Mouse (Mus musculus): Measurements from ENCODE around the gene Efnb3. TPM values are rescaled to one million over a fixed set of nuclear protein-coding genes. Genes with fewer than 3 reads are reported as not detected.

Efnb3 gene
- polyA plus RNA-seq, 1 experiment from 2014 or later: 84.6 TPM

GRCm38 (mm10) chr11:69581147-69581688, 21.2 kb upstream of the Efnb3 start:
- no peaks in the 10 kb centered on the region for H3K27me3 ChIP-seq
- peak overlapping the region; percentile 87 for H3K4me2 ChIP-seq (replicated peaks)
- peak overlapping the region; percentile 82 for H3K9ac ChIP-seq (replicated peaks)
- peak overlapping the region; percentile 94 for H3K27ac ChIP-seq (replicated peaks)
- no peaks in the 10 kb centered on the region for H3K36me3 ChIP-seq
- peak overlapping the region; percentile 82 for H3K4me3 ChIP-seq
- H3K9me3 ChIP-seq: no peaks in the 10 kb centered on the region
- peak; percentile 84 for ATAC-seq (ENCODE audit: low FRiP score, low read depth)
- peaks cover 39% of the 10 kb centered on the region for H3K4me1 ChIP-seq
- under 1% methylated on average over 36 of the region's 36 CpGs for WGBS

- Histone ChIP-seq H3K9ac (replicated peaks) (peak overlapping the region; percentile 82), H3K36me3 (no peaks in the 10 kb centered on the region; the same call in none of the 2 replicates), H3K4me3 (peak overlapping the region; percentile 82), H3K4me2 (replicated peaks) (peak overlapping the region; percentile 87), H3K27ac (replicated peaks) (peak overlapping the region; percentile 94), H3K4me1 (peaks cover 42% of the 10 kb centered on the region), H3K27me3 (no peaks in the 10 kb centered on the region), H3K9me3 (no peaks in the 10 kb centered on the region)
- under 1% methylated on average over 25 of the region's 25 CpGs for WGBS
- peak; percentile 8; the same call in 1 of the 2 replicates for ATAC-seq (ENCODE audit: low FRiP score, low read depth)
Measured at GRCm38 (mm10) chr11:69580572-69581146, 20.7 kb upstream of the Efnb3 start.

GRCm38 (mm10) chr11:69580091-69580514, 20.1 kb upstream of the Efnb3 start, which contains the start of the genes Wrap53 and Trp53:
Gene Wrap53, minus strand, starts transcription at chr11:69580255.
Gene Trp53, plus strand, starts transcription at chr11:69580359.
- peak; percentile 60 for ATAC-seq (ENCODE audit: low FRiP score, low read depth)
- peak within 1 kb of the TSS; percentile 82 for H3K9ac ChIP-seq (replicated peaks)
- H3K4me3 ChIP-seq: peak within 1 kb of the TSS; percentile 82
- no peaks in the 10 kb centered on the region for H3K27me3 ChIP-seq
- peaks cover 3% of the 10 kb centered on the region for H3K36me3 ChIP-seq
- H3K9me3 ChIP-seq: no peaks in the 10 kb centered on the region
- peak within 1 kb of the TSS; percentile 87 for H3K4me2 ChIP-seq (replicated peaks)
- peak within 1 kb of the TSS; percentile 94 for H3K27ac ChIP-seq (replicated peaks)
- H3K4me1 ChIP-seq: peaks cover 47% of the 10 kb centered on the region
- 0% methylated on average over 13 of the region's 13 CpGs for WGBS

DNA sequence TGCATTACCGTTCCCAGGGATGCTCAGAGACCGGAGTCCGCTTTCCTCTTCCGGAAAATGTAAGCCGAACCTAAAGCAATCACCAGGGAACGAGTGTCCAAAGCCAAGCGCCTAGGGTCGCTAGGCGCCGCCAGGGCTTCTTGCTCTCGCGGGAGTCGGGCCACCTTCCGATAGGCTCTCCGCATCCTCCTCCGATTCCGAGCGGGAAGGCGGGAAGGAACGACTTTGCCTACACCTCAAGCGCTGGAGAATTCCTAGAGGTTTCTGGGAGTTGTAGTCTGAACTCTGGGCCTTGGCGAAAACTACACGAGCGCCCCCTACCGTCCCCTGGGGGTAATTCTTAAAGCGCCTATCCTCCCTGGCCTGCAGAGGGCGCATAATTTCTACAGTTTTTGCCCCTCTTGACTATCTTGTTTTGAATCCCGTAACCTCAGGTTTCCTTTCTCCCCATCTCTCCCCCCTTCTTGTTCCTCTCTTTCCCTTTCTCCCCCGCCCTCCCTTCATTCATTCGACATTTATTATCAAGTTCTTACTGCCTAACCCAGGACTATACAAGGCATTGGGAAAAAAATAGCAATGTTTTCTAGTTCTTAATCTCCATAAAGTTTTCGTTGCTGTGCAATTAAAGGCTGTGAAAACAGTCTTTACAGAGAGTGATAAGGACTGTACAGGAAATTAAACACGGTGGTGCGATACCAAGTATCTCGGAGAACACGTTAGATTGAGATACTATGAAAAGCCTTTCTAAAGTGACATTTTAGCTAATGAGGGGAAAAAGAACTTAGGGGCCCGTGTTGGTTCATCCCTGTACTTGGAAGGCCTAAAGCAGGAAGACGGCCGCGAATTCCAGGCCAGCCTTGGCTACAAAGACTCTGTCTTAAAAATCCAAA, 19.4 kb upstream of the Efnb3 start:
- peak; percentile 85 for ATAC-seq (ENCODE audit: low FRiP score, low read depth)
- Histone ChIP-seq H3K4me1 (peaks cover 43% of the 10 kb centered on the region), H3K9me3 (no peaks in the 10 kb centered on the region), H3K36me3 (peaks cover 6% of the 10 kb centered on the region), H3K27me3 (no peaks in the 10 kb centered on the region), H3K27ac (replicated peaks) (peak overlapping the region; percentile 94), H3K9ac (replicated peaks) (peak overlapping the region; percentile 82), H3K4me3 (peak overlapping the region; percentile 82), H3K4me2 (replicated peaks) (peak overlapping the region; percentile 87)
- WGBS: 2% methylated on average over 39 of the region's 39 CpGs

GRCm38 (mm10) chr11:69578301-69578700, 18.3 kb upstream of the Efnb3 start:
- H3K27me3 ChIP-seq: no peaks in the 10 kb centered on the region
- peak overlapping the region; percentile 82 for H3K4me3 ChIP-seq
- H3K9me3 ChIP-seq: no peaks in the 10 kb centered on the region
- ATAC-seq (ENCODE audit: low FRiP score, low read depth): no peak
- H3K9ac ChIP-seq (replicated peaks): peak overlapping the region; percentile 82
- no peak overlapping the region for H3K27ac ChIP-seq (replicated peaks)
- peaks cover 43% of the 10 kb centered on the region for H3K4me1 ChIP-seq
- H3K36me3 ChIP-seq: peaks cover 11% of the 10 kb centered on the region
- 16% methylated on average over 15 of the region's 15 CpGs for WGBS
- peak overlapping the region; percentile 87 for H3K4me2 ChIP-seq (replicated peaks)

- no peaks in the 10 kb centered on the region for H3K9me3 ChIP-seq
- peaks cover 30% of the 10 kb centered on the region for H3K36me3 ChIP-seq
- peaks cover 35% of the 10 kb centered on the region for H3K4me1 ChIP-seq
- H3K27me3 ChIP-seq: no peaks in the 10 kb centered on the region
- H3K27ac ChIP-seq (replicated peaks): no peak overlapping the region
- 76% methylated on average over 5 of the region's 5 CpGs for WGBS
- ATAC-seq (ENCODE audit: low FRiP score, low read depth): no peak
- H3K4me3 ChIP-seq: no peak overlapping the region
- no peak overlapping the region for H3K4me2 ChIP-seq (replicated peaks)
- H3K9ac ChIP-seq (replicated peaks): no peak overlapping the region
Measured at GRCm38 (mm10) chr11:69576307-69576706, 16.3 kb upstream of the Efnb3 start.

DNA sequence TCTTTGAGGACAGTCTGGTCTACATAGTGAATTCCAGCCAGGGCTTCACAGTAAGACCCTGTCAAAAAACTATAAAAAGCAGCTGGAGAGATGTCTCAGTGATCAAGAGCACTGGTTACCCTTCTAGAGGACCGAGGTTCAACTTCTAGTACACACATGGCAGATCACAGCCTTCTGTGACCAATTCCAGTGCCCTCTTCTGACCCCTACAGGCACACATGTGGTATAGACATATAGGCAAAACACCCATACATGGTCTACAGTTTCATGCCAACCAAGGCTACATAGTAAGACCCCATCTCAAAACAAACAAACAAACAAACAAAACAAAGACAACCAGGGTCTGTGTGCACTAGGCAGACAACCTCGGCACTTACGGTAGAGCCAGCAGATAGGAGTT, 15.2 kb upstream of the Efnb3 start:
- ATAC-seq (ENCODE audit: low FRiP score, low read depth): no peak
- 65% methylated on average over 3 of the region's 3 CpGs for WGBS

DNA sequence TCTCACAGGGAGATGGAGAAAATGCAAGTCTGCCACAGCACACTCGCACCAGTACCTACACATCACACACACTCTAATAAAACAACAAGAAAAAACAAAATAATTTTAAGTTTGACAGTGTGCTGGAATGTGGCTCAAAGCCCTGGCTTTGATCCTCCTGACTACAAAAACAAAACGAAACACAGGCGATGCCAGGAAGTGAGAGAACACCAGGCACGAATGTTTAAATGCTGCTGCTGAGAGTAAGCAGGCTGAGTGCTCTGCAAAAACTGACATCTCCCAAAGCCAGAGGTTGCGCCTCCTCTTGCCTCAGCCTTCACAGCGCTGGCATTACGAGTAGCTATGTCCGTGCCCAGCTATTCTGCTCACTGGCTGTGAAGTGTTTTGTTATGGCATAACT, 5.1 kb upstream of the Efnb3 start:
- peaks cover 46% of the 10 kb centered on the region for H3K36me3 ChIP-seq
- no peak overlapping the region for H3K9ac ChIP-seq (replicated peaks)
- WGBS: 82% methylated on average over 8 of the region's 8 CpGs
- no peak overlapping the region for H3K27ac ChIP-seq (replicated peaks)
- peaks cover 6% of the 10 kb centered on the region; the same call in 1 of the 2 replicates for H3K27me3 ChIP-seq
- H3K4me1 ChIP-seq: peaks cover 21% of the 10 kb centered on the region
- no peaks in the 10 kb centered on the region for H3K9me3 ChIP-seq
- no peak for ATAC-seq (ENCODE audit: low FRiP score, low read depth)
- H3K4me3 ChIP-seq: no peak overlapping the region
- no peak overlapping the region for H3K4me2 ChIP-seq (replicated peaks)

More for the DNA sequence above, 15.2 kb upstream of the Efnb3 start:
- no peak overlapping the region for H3K9ac ChIP-seq (replicated peaks)
- peaks cover 35% of the 10 kb centered on the region for H3K4me1 ChIP-seq
- peaks cover 40% of the 10 kb centered on the region for H3K36me3 ChIP-seq
- H3K27ac ChIP-seq (replicated peaks): no peak overlapping the region
- H3K9me3 ChIP-seq: no peaks in the 10 kb centered on the region
- H3K4me2 ChIP-seq (replicated peaks): no peak overlapping the region
- no peaks in the 10 kb centered on the region for H3K27me3 ChIP-seq
- H3K4me3 ChIP-seq: no peak overlapping the region

DNA sequence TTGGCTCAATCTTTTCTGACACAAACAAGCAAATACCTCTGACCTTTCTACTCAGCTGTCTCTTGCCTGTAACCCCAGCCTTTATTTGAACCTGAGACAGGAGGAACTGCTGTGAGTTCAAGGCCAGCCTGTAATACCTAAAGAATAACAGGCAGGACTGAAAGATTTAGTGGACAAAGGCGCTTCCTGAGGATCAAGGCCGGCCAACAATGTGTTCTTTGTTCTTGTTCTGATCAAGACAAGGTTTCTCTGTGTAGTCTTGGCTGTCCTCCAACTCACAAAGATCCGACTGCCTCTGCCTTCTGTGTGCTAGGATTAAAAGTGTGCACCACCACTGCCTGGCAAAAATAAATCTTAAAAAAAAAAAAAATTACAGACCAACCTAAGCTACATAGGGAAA, 4.4 kb upstream of the Efnb3 start:
- Histone ChIP-seq H3K9ac (replicated peaks) (no peak overlapping the region), H3K4me2 (replicated peaks) (no peak overlapping the region), H3K27ac (replicated peaks) (no peak overlapping the region), H3K4me3 (no peak overlapping the region), H3K4me1 (peaks cover 27% of the 10 kb centered on the region), H3K36me3 (peaks cover 39% of the 10 kb centered on the region), H3K9me3 (no peaks in the 10 kb centered on the region), H3K27me3 (peaks cover 6% of the 10 kb centered on the region; the same call in 1 of the 2 replicates)
- 45% methylated on average over 3 of the region's 3 CpGs for WGBS
- ATAC-seq (ENCODE audit: low FRiP score, low read depth): no peak

- Histone ChIP-seq H3K27me3 (peaks cover 6% of the 10 kb centered on the region; the same call in 1 of the 2 replicates), H3K9ac (replicated peaks) (no peak overlapping the region), H3K4me2 (replicated peaks) (no peak overlapping the region), H3K4me1 (peaks cover 37% of the 10 kb centered on the region), H3K27ac (replicated peaks) (no peak overlapping the region), H3K36me3 (peaks cover 34% of the 10 kb centered on the region), H3K9me3 (no peaks in the 10 kb centered on the region), H3K4me3 (no peak overlapping the region)
- WGBS: 87% methylated on average over 13 of the region's 13 CpGs
- ATAC-seq (ENCODE audit: low FRiP score, low read depth): no peak
Measured at GRCm38 (mm10) chr11:69563373-69563772, 3.4 kb upstream of the Efnb3 start.

- Histone ChIP-seq H3K9me3 (no peaks in the 10 kb centered on the region), H3K27ac (replicated peaks) (peak overlapping the region; percentile 87), H3K27me3 (peaks cover 6% of the 10 kb centered on the region; the same call in 1 of the 2 replicates), H3K9ac (replicated peaks) (peak overlapping the region; percentile 95), H3K4me3 (peak overlapping the region; percentile 79), H3K4me1 (peaks cover 59% of the 10 kb centered on the region), H3K36me3 (peaks cover 32% of the 10 kb centered on the region), H3K4me2 (replicated peaks) (peak overlapping the region; percentile 97)
- WGBS: 10% methylated on average over 16 of the region's 16 CpGs
- ATAC-seq (ENCODE audit: low FRiP score, low read depth): peak; percentile 42
Measured at GRCm38 (mm10) chr11:69560896-69561854, 1.2 kb upstream of the Efnb3 start.

All from midbrain, embryonic 12.5 days (tissue).